Mouse (Mus musculus) CD4-positive, CD25-positive, alpha-beta regulatory T cell (primary cell): Measurements from ENCODE around the gene Aida. TPM values are rescaled to one million over a fixed set of nuclear protein-coding genes. Genes with fewer than 3 reads are reported as not detected.

Experiments used
- polyA plus RNA-seq: library from polyadenylated mRNA; unstranded; fragments of 100-300 nt; shearing (Covaris generic); gene quantifications from one replicate; pipeline ENCODE4 v1.2.1, GENCODE M21; 2017

Aida gene
- 25.2 TPM for polyA plus RNA-seq

DNA sequence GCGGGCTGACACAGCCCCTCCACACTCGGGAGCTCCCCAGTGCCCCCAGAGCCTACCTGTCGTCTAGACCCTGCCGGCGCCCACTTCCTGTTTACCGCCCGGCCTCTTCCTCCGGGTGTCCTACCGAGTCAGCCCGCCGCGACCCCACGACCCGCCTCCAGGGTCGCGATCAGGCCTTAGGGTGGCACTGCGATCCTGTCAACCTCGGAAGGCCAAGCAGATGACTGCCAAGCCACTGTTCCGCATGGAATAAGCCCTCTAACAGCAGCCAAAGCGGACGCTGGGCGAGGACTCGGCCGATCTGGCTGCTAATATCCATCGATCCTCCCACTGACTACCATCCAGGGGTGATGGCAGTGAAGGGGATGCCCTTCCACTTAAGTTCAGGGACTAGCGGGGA, at the start of gene Aida:
Gene Aida (plus strand): TSS at position 126 of the 400 bp plus-strand sequence.

GRCm38 (mm10) chr1:183296877-183297383, 540 bp downstream of the Aida start, which contains the start of gene Brox:
Gene Brox (minus strand): TSS chr1:183297269.

DNA sequence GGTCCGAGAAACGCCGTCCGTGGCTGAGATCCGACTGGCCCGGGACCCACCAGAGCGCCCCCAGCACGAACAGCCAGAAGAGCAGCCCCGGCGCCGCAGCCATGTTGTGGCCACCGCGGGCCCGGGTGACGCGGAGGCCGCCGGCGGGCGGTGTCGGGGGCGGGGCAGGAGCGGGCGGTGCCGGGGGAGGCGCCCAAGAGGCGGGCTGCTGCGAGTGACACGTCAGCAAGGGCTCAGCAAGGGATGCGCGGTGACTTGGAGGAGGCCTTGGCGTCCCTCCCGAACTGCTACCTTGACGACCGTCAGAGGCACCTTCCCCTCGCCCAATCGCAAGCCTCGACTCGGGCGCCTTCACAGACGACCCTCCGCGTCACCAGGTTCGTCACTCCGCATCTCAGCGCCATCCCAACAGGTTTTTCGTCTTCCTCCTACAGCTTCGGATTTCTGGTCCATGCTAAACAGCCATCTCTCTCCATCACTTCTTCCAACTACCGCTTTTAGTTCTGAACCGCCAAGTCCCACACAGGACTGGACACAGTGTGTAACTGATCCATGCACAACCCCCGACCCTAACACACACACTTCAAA, 73.1 kb downstream of the Aida start, which contains the start of gene Mia3:
Gene Mia3 (minus strand): TSS at position 127 of the 588 bp plus-strand sequence.

Other genes with a start within 250 kb of the Aida start
- gene Disp1, start 75.1 kb upstream of the Aida start, polyA plus RNA-seq, result 21.1 TPM
- 56.8 TPM for gene Brox, start 679 bp downstream of the Aida start, polyA plus RNA-seq
- gene Mia3, start 73.0 kb downstream of the Aida start, polyA plus RNA-seq, result 188 TPM
- 30.1 TPM for gene Taf1a, start 92.4 kb downstream of the Aida start, polyA plus RNA-seq
- gene Hhipl2, start 121.6 kb downstream of the Aida start, polyA plus RNA-seq, result not detected